Mouse (Mus musculus): ENCODE measurements around the gene Rbm47. TPM values are rescaled to one million over a fixed set of nuclear protein-coding genes. Genes with fewer than 3 reads are reported as not detected.

The Rbm47 gene
- polyA plus RNA-seq, 1 experiment from 2014 or later: 18.8 TPM

- H3K4me2 ChIP-seq: no peak overlapping the region
- WGBS: 28% methylated on average over 16 of the region's 16 CpGs
- H3K27ac ChIP-seq (ENCODE audit: low read depth): peak overlapping the region; percentile 84
- no peaks in the 10 kb centered on the region for H3K9me3 ChIP-seq (ENCODE audit: low read depth, low read length)
- H3K36me3 ChIP-seq (ENCODE audit: insufficient read depth): no peaks in the 10 kb centered on the region
- no peak for TF ChIP-seq CTCF (IDR thresholded peaks at IDR 0.05; ENCODE audit: low read depth)
- H3K4me1 ChIP-seq (ENCODE audit: insufficient read depth): peaks cover 3% of the 10 kb centered on the region; the same call in 1 of the 2 replicates
- DNase-seq: no peak
- no peak for ATAC-seq (ENCODE audit: insufficient read depth)
- H3K9ac ChIP-seq: no peak overlapping the region
- H3K27me3 ChIP-seq (ENCODE audit: insufficient read depth, low read length): no peaks in the 10 kb centered on the region
- no peak overlapping the region for H3K4me3 ChIP-seq (ENCODE audit: low read depth, low read length)
Observed at GRCm38 (mm10) chr5:66005041-66005678, 167.8 kb downstream of the Rbm47 start.

GRCm38 (mm10) chr5:66004134-66004925 lies 168.6 kb downstream of the Rbm47 start, which contains the start of gene 9130230L23Rik:
Gene 9130230L23Rik (minus strand): TSS chr5:66004285.
- H3K4me2 ChIP-seq: peak within 1 kb of the TSS; percentile 26; the same call in 1 of the 2 replicates
- no peak within 1 kb of the TSS for H3K9ac ChIP-seq
- peaks cover 3% of the 10 kb centered on the region; the same call in 1 of the 2 replicates for H3K4me1 ChIP-seq (ENCODE audit: insufficient read depth)
- DNase-seq (peak; percentile 34), ATAC-seq (ENCODE audit: insufficient read depth) (peak; percentile 70)
- WGBS: 39% methylated on average over 14 of the region's 14 CpGs
- no peaks in the 10 kb centered on the region for H3K27me3 ChIP-seq (ENCODE audit: insufficient read depth, low read length)
- H3K4me3 ChIP-seq (ENCODE audit: low read depth, low read length): no peak within 1 kb of the TSS
- no peak for TF ChIP-seq CTCF (IDR thresholded peaks at IDR 0.05; ENCODE audit: low read depth)
- H3K9me3 ChIP-seq (ENCODE audit: low read depth, low read length): no peaks in the 10 kb centered on the region
- H3K36me3 ChIP-seq (ENCODE audit: insufficient read depth): no peaks in the 10 kb centered on the region
- H3K27ac ChIP-seq (ENCODE audit: low read depth): peak within 1 kb of the TSS; percentile 84

GRCm38 (mm10) chr5:66001232-66001631 lies 171.7 kb downstream of the Rbm47 start:
- ATAC-seq (ENCODE audit: insufficient read depth): no peak
- no peak for DNase-seq
- WGBS: 65% methylated on average over 5 of the region's 5 CpGs

GRCm38 (mm10) chr5:66000567-66001125 lies 172.3 kb downstream of the Rbm47 start:
- Histone ChIP-seq H3K4me1 (ENCODE audit: insufficient read depth) (peaks cover 3% of the 10 kb centered on the region; the same call in 1 of the 2 replicates), H3K9ac (no peak overlapping the region), H3K4me3 (ENCODE audit: low read depth, low read length) (no peak overlapping the region), H3K27ac (ENCODE audit: low read depth) (no peak overlapping the region), H3K4me2 (no peak overlapping the region), H3K9me3 (ENCODE audit: low read depth, low read length) (no peaks in the 10 kb centered on the region), H3K27me3 (ENCODE audit: insufficient read depth, low read length) (no peaks in the 10 kb centered on the region), H3K36me3 (ENCODE audit: insufficient read depth) (no peaks in the 10 kb centered on the region)
- ATAC-seq (ENCODE audit: insufficient read depth) (no peak), DNase-seq (no peak)
- 36% methylated on average over 6 of the region's 6 CpGs for WGBS
- no peak for TF ChIP-seq CTCF (IDR thresholded peaks at IDR 0.05; ENCODE audit: low read depth)

More at GRCm38 (mm10) chr5:66001232-66001631, 171.7 kb downstream of the Rbm47 start:
- Histone ChIP-seq H3K4me2 (no peak overlapping the region), H3K27ac (ENCODE audit: low read depth) (no peak overlapping the region), H3K4me3 (ENCODE audit: low read depth, low read length) (no peak overlapping the region), H3K9ac (no peak overlapping the region), H3K9me3 (ENCODE audit: low read depth, low read length) (no peaks in the 10 kb centered on the region), H3K27me3 (ENCODE audit: insufficient read depth, low read length) (no peaks in the 10 kb centered on the region), H3K36me3 (ENCODE audit: insufficient read depth) (no peaks in the 10 kb centered on the region), H3K4me1 (ENCODE audit: insufficient read depth) (peaks cover 3% of the 10 kb centered on the region; the same call in 1 of the 2 replicates)
- no peak for TF ChIP-seq CTCF (IDR thresholded peaks at IDR 0.05; ENCODE audit: low read depth)

GRCm38 (mm10) chr5:66000074-66000473 lies 172.8 kb downstream of the Rbm47 start:
- H3K36me3 ChIP-seq (ENCODE audit: insufficient read depth): no peaks in the 10 kb centered on the region
- 65% methylated on average over 7 of the region's 7 CpGs for WGBS
- H3K27me3 ChIP-seq (ENCODE audit: insufficient read depth, low read length): no peaks in the 10 kb centered on the region
- H3K27ac ChIP-seq (ENCODE audit: low read depth): no peak overlapping the region
- no peak overlapping the region for H3K9ac ChIP-seq
- no peak overlapping the region for H3K4me2 ChIP-seq
- DNase-seq: peak; percentile 25
- ATAC-seq (ENCODE audit: insufficient read depth): no peak
- no peak overlapping the region for H3K4me3 ChIP-seq (ENCODE audit: low read depth, low read length)
- peaks cover 3% of the 10 kb centered on the region; the same call in 1 of the 2 replicates for H3K4me1 ChIP-seq (ENCODE audit: insufficient read depth)
- H3K9me3 ChIP-seq (ENCODE audit: low read depth, low read length): no peaks in the 10 kb centered on the region
- no peak for TF ChIP-seq CTCF (IDR thresholded peaks at IDR 0.05; ENCODE audit: low read depth)

- DNase-seq (no peak), ATAC-seq (ENCODE audit: insufficient read depth) (no peak)
- WGBS: 74% methylated on average over 7 of the region's 7 CpGs
- no peak for TF ChIP-seq CTCF (IDR thresholded peaks at IDR 0.05; ENCODE audit: low read depth)
- Histone ChIP-seq H3K4me3 (ENCODE audit: low read depth, low read length) (no peak overlapping the region), H3K4me2 (no peak overlapping the region), H3K27me3 (ENCODE audit: insufficient read depth, low read length) (no peaks in the 10 kb centered on the region), H3K27ac (ENCODE audit: low read depth) (no peak overlapping the region), H3K4me1 (ENCODE audit: insufficient read depth) (peaks cover 2% of the 10 kb centered on the region; the same call in 1 of the 2 replicates), H3K9me3 (ENCODE audit: low read depth, low read length) (no peaks in the 10 kb centered on the region), H3K9ac (no peak overlapping the region), H3K36me3 (ENCODE audit: insufficient read depth) (no peaks in the 10 kb centered on the region)
Observed at GRCm38 (mm10) chr5:65999106-65999505, 173.8 kb downstream of the Rbm47 start.

- Histone ChIP-seq H3K4me1 (ENCODE audit: insufficient read depth) (no peaks in the 10 kb centered on the region), H3K27ac (ENCODE audit: low read depth) (no peak overlapping the region), H3K9ac (no peak overlapping the region), H3K27me3 (ENCODE audit: insufficient read depth, low read length) (no peaks in the 10 kb centered on the region), H3K4me2 (no peak overlapping the region), H3K36me3 (ENCODE audit: insufficient read depth) (no peaks in the 10 kb centered on the region), H3K9me3 (ENCODE audit: low read depth, low read length) (no peaks in the 10 kb centered on the region), H3K4me3 (ENCODE audit: low read depth, low read length) (no peak overlapping the region)
- TF ChIP-seq CTCF (IDR thresholded peaks at IDR 0.05; ENCODE audit: low read depth): no peak
- ATAC-seq (ENCODE audit: insufficient read depth): no peak
- no peak for DNase-seq
Observed at GRCm38 (mm10) chr5:65997813-65998212, 175.1 kb downstream of the Rbm47 start.

Measured in lung, embryonic 14.5 days (tissue).